Comparison of ENCODE assay signal across 19 mouse cellular contexts in genomic region chr5:28232101-28232500, GRCm38 (mm10). TPM values are rescaled to one million over a fixed set of nuclear protein-coding genes. Genes with fewer than 3 reads are reported as not detected.
"Had no signal": no experiment of that assay in that cellular context is flagged by ENCODE, and none has a peak within 500 bp of the region (broad histone marks: within the 10 kb centered on the region; RNA-seq: fewer than 3 reads in every experiment).

No protein-coding gene starts in this region.

- H3K4me1 ChIP-seq: neural tube, embryonic 15.5 days; stomach, embryonic 15.5 days had no signal

- H3K36me3 ChIP-seq: neural tube, embryonic 15.5 days; stomach, embryonic 15.5 days had no signal

- H3K4me2 ChIP-seq: neural tube, embryonic 15.5 days; stomach, embryonic 15.5 days had no signal

- H3K9ac ChIP-seq: neural tube, embryonic 15.5 days; stomach, embryonic 15.5 days had no signal

- H3K27ac ChIP-seq: neural tube, embryonic 15.5 days; stomach, embryonic 15.5 days; stomach, postnatal 0 days had no signal

- DNase-seq: retina, postnatal 1 day; right cerebral cortex, adult 18-20 months; right cerebral cortex, postnatal 14 days; right cerebral cortex, postnatal 25 days; right cerebral cortex, postnatal 4 days; spleen, adult 18-20 months; thymus, adult 18-20 months; thymus, adult 2 months; thymus, postnatal 14 days; thymus, postnatal 25 days; thymus, postnatal 36 days; thymus, postnatal 4 days had no signal

- H3K9me3 ChIP-seq: neural tube, embryonic 15.5 days; stomach, embryonic 15.5 days had no signal

- H3K4me3 ChIP-seq: neural tube, embryonic 15.5 days; stomach, embryonic 15.5 days had no signal

- H3K27me3 ChIP-seq: neural tube, embryonic 15.5 days; stomach, embryonic 15.5 days had no signal

RNA-seq across cellular contexts. Expression of gene Cnpy1, which starts 13.5 kb away (rescaled TPM):
- total RNA-seq: neutrophil, adult 5-6 weeks had no signal
- polyA plus RNA-seq: spleen, adult 2 months; stomach, embryonic 14.5 days; thymus, adult 2 months; thymus, postnatal 0 days had no signal
